Mouse (Mus musculus): ENCODE data around the gene Doc2b.
"Not testable (repeated sequence)": the region's sequence is repeated elsewhere in the genome, so short reads cannot be mapped to it uniquely, and the experiment has no call there.

Gene Doc2b

DNA sequence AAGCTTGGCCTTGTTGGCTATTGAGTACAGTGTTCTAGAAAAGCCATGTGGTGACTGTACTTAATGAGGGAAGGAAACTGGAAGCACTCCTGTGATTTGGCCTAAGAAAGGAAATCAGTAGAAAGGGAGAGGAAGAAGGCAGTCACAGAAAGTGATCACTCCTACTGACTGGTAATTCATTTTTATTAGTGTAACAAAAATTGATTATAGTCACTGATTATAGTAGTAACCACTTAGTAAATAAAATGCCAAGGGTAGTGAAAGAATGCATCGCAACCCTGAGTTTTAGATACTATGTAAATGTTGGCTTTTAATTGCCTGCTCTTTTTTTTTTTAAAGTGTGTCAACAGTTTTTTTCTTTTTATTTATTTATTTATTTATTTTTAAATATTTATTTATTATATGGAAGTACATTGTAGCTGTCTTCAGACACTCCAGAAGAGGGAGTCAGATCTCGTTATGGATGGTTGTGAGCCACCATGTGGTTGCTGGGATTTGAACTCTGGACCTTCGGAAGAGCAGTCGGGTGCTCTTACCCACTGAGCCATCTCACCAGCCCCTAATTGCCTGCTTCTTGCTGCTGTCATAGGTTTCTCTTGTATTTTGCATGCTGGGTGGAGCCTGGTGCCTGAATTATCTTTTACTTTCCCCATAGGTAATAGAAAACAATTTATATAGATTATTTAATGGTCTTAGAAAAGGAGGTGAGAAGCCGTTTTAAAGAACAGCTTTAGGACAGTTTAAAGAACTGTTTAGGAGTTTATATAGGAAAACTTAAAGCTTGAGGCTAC lies 60.2 kb downstream of the Doc2b start:
- no peak for DNase-seq (ENCODE audit: low read depth)

DNA sequence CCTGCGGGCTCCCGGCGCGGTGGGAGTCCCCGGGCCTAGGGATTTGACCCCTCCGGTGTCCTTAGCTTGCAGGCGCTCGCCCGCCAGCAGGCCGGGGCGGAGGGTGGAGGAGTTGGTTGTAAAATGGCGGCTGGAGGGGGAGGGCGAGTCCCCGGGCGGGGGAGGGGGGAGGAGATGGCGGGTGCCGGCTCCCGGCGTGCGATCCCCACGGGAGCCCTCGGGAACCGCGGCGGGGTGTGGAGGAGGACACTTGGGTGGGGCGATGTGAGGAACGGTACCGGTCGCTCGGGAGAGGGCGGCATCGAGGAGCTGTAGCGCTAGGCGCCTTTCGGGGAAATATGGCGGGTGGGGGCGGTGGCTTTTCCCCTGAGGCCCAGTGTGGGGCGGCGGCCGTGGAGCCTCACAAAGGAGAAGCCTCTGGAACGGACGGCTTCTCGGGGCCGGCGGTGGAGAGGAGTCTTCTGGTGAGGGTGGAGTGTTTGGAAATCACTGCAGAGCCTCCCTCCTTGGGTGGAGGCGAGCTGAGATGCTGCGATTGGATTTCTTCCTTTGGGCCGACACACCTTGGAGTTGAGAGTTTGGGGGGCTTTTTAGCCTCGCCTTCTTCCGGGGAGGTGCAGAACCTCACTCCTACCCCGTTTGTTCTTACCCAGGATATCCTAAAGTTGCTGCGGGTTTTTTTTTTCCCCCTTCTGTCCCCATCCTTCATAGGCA lies 62.5 kb downstream of the Doc2b start:
- DNase-seq (ENCODE audit: low read depth) = no peak

DNA sequence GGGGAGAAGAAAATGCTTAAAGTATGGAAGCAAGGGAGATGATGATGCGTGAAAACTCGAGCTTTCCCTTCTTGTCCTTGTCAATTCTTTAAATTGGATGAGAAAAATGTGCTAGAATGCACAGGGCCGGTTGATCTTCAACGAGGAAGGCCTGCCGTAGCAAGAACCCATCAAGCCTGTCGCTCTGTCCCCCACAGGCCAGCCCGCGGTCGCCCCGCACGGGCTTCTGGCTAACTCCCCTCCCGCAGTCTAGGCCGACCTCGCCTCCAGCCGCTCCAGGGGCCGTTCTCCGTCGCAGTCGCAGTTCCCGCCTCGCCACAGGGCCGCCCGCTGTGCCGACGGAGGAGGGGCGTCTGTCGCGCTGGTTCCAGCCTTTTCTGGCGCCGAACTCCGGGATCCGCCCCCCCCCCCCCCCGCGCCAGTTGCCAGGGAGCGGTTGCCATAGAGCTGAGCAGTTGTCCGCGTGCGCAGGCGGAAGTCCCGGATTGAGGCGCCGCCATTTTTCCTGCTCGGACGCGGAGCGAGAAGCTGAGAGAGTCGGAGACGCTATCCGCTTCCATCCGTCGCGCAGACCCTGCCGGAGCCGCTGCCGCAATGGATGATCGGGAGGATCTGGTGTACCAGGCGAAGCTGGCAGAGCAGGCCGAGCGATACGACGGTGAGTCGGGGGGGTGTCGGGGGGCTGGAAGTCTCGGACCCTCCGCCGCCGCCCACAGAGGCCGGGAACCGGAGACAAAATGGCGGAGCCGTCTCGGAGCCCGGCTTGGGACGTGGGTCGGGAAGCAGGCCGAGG lies 63.2 kb downstream of the Doc2b start, which contains the start of gene Ywhae:
Gene Ywhae, plus strand, starts transcription at position 436 of the 793 bp plus-strand sequence.
- peak; percentile 86 for DNase-seq (ENCODE audit: low read depth)

DNA sequence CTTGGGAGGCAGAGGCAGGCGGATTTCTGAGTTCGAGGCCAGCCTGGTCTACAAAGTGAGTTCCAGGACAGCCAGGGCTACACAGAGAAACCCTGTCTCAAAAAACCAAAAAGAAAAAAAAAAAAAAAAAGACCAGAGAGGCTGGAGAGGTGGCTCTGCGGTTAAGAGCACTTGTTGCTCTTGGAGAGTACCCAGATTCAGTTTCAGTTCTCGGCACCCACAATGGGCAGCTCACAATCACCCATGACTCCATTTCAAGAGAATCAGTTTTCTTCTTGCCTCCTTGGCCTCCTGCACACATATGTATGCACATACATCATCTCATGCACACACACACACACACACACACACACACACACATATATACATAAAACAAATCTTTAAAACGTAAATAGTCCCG lies 68.2 kb downstream of the Doc2b start:
- DNase-seq (ENCODE audit: low read depth) = not testable (repeated sequence)

DNA sequence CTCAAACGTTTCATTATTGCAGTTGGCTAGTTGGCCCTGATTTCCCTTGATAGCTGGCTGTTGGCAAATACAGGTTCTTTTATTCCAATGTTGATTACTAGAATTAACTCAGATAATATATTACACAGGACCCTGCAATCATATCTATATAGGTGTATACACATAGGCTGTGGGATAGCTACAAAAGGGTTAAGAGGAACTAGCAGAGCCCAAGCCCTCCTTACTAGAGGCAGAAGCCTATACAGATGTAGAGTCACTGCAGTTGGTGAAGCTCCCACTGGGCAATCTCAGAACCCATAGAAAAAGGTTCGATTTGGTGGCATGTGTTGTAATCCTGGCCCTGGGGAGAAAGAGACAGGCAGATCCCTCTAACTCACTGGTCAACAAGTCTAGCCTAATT lies 68.7 kb downstream of the Doc2b start:
- DNase-seq (ENCODE audit: low read depth) = no peak

DNA sequence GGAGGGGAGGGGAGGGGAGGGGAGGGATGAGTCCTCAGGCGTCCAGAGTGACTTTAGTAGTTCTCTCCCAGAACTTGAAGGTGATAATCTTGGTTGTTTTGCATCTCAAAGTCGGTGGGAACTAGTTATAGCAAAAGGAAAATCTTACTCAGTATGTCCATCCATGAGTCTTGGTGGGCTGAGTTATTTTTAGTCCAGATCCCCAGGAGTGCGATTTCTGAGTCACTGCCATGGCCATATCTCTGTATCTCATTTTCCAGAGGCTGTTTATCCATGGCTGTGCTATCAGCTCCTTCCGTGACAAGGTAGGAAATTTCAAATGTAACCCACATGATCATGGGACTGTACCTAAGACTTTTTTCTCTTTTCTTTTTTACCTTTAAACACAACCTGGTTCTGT lies 73.5 kb downstream of the Doc2b start:
- no peak for DNase-seq (ENCODE audit: low read depth)

All from c-Kit-positive CD71-positive TER-119-negative erythroid progenitor cells, embryonic 14.5 days (primary cell).